Mouse (Mus musculus): ENCODE measurements around the gene Sar1b. TPM values are rescaled to one million over a fixed set of nuclear protein-coding genes. Genes with fewer than 3 reads are reported as not detected.
"Not testable (repeated sequence)": the region's sequence is repeated elsewhere in the genome, so short reads cannot be mapped to it uniquely, and the experiment has no call there.

The Sar1b gene
- 40.5 and 63.0 TPM in 2 replicates for polyA plus RNA-seq (2012; rRNA removed)

GRCm38 (mm10) chr11:51763213-51763907 lies at the start of gene Sar1b, which contains the start of gene Sec24a:
Sar1b (plus strand) TSS chr11:51763687.
Sec24a (minus strand) TSS chr11:51763634.
- WGBS = under 1% methylated on average over 30 of the region's 30 CpGs
- no peak for DNase-seq (ENCODE audit: low read depth, low spot score)

GRCm38 (mm10) chr11:51721066-51721465 lies 42.4 kb upstream of the Sar1b start:
- WGBS = 93% methylated on average over 11 of the region's 11 CpGs
- DNase-seq (ENCODE audit: low read depth, low spot score) = no peak

GRCm38 (mm10) chr11:51732883-51733282 lies 30.6 kb upstream of the Sar1b start:
- WGBS = 50% methylated on average over 1 of the region's 1 CpGs

GRCm38 (mm10) chr11:51734218-51734617 lies 29.3 kb upstream of the Sar1b start:
- 97% methylated on average over 13 of the region's 13 CpGs for WGBS
- DNase-seq (ENCODE audit: low read depth, low spot score) = not testable (repeated sequence)

More at GRCm38 (mm10) chr11:51732883-51733282, 30.6 kb upstream of the Sar1b start:
- no peak for DNase-seq (ENCODE audit: low read depth, low spot score)

GRCm38 (mm10) chr11:51738651-51739403 lies 24.7 kb upstream of the Sar1b start:
- no peak for DNase-seq (ENCODE audit: low read depth, low spot score)
- 36% methylated on average over 3 of the region's 3 CpGs for WGBS

- no peak for DNase-seq (ENCODE audit: low read depth, low spot score)
- 74% methylated on average over 3 of the region's 3 CpGs for WGBS
These were observed 22.8 kb upstream of the Sar1b start for GRCm38 (mm10) chr11:51740701-51741100.

GRCm38 (mm10) chr11:51746096-51746495 lies 17.4 kb upstream of the Sar1b start:
- DNase-seq (ENCODE audit: low read depth, low spot score) = no peak
- WGBS = 9% methylated on average over 1 of the region's 1 CpGs

- WGBS = 88% methylated on average over 6 of the region's 6 CpGs
- not testable (repeated sequence) for DNase-seq (ENCODE audit: low read depth, low spot score)
These were observed 11.8 kb upstream of the Sar1b start for GRCm38 (mm10) chr11:51751623-51752225.

- under 1% methylated on average over 46 of the region's 46 CpGs for WGBS
- DNase-seq (ENCODE audit: low read depth, low spot score) = no peak
These were observed 7.7 kb upstream of the Sar1b start for GRCm38 (mm10) chr11:51755621-51756311.

GRCm38 (mm10) chr11:51756352-51756771 lies 7.1 kb upstream of the Sar1b start:
- WGBS = under 1% methylated on average over 41 of the region's 41 CpGs
- DNase-seq (ENCODE audit: low read depth, low spot score) = no peak

- DNase-seq (ENCODE audit: low read depth, low spot score) = no peak
- 68% methylated on average over 11 of the region's 11 CpGs for WGBS
These were observed 6.5 kb upstream of the Sar1b start for GRCm38 (mm10) chr11:51757023-51757422.

GRCm38 (mm10) chr11:51757625-51758024 lies 5.9 kb upstream of the Sar1b start:
- 81% methylated on average over 5 of the region's 5 CpGs for WGBS

GRCm38 (mm10) chr11:51758207-51758606 lies 5.3 kb upstream of the Sar1b start:
- DNase-seq (ENCODE audit: low read depth, low spot score) = not testable (repeated sequence)
- WGBS = 92% methylated on average over 5 of the region's 5 CpGs

More at GRCm38 (mm10) chr11:51757625-51758024, 5.9 kb upstream of the Sar1b start:
- DNase-seq (ENCODE audit: low read depth, low spot score) = no peak

GRCm38 (mm10) chr11:51759251-51759650 lies 4.2 kb upstream of the Sar1b start:
- WGBS = 43% methylated on average over 2 of the region's 2 CpGs
- DNase-seq (ENCODE audit: low read depth, low spot score) = no peak

- WGBS = 75% methylated on average over 6 of the region's 6 CpGs
- no peak for DNase-seq (ENCODE audit: low read depth, low spot score)
These were observed 3.4 kb upstream of the Sar1b start for GRCm38 (mm10) chr11:51759941-51760657.

GRCm38 (mm10) chr11:51761241-51761640 lies 2.2 kb upstream of the Sar1b start:
- WGBS = 73% methylated on average over 5 of the region's 5 CpGs
- DNase-seq (ENCODE audit: low read depth, low spot score) = no peak

- no peak for DNase-seq (ENCODE audit: low read depth, low spot score)
- WGBS = 4% methylated on average over 13 of the region's 13 CpGs
These were observed 468 bp downstream of the Sar1b start for GRCm38 (mm10) chr11:51763955-51764354.

- WGBS = 56% methylated on average over 4 of the region's 4 CpGs
- no peak for DNase-seq (ENCODE audit: low read depth, low spot score)
These were observed 1.3 kb downstream of the Sar1b start for GRCm38 (mm10) chr11:51764816-51765215.

GRCm38 (mm10) chr11:51767579-51768220 lies 4.2 kb downstream of the Sar1b start:
- no peak for DNase-seq (ENCODE audit: low read depth, low spot score)
- 23% methylated on average over 8 of the region's 8 CpGs for WGBS
